Mouse (Mus musculus): ENCODE measurements around the gene 1190007I07Rik.
"Not testable (repeated sequence)": the region's sequence is repeated elsewhere in the genome, so short reads cannot be mapped to it uniquely, and the experiment has no call there.

Gene 1190007I07Rik

DNA sequence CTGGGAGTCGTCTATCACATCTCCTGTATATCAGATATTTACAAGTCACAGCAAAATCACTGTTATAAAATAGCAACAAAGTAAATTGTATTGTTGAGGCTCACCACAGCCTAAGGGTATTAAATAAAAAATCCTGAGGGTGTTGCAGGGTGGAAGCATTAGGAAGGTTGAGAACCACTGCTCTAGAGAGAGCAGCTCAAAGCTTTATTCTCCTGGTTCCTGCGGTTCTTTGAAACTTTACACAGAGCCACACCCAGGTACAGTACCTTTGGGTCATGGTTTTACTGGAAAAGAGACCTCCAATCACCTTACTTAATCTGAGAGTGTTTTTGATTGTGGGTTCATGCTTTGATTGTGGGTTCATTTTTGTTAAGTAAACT lies 515 bp upstream of the 1190007I07Rik start:
- not testable (repeated sequence) for DNase-seq

DNA sequence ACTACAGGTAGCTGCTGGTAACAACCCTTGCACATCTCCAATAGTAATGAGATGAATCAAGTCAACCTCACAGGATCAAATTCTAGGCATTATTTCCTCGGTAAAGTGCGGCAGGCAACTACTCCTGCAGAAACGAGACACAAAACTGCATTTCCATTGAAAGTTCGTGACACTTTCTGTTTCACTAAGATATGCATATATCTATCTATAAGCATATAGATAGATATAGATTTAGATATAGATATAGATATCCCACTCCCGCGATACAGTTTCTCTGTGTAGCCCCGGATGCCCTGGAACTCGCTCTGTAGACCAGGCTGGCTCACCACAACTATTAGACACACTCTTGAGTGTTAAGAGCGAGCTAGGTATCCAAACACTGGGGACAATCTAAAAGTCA lies 793 bp downstream of the 1190007I07Rik start:
- DNase-seq, result no peak

- not testable (repeated sequence) for DNase-seq
Observed at GRCm38 (mm10) chr10:82594421-82594820, 28.6 kb downstream of the 1190007I07Rik start.

GRCm38 (mm10) chr10:82589673-82590072 lies 33.4 kb downstream of the 1190007I07Rik start:
- not testable (repeated sequence) for DNase-seq

GRCm38 (mm10) chr10:82571091-82571490 lies 51.9 kb downstream of the 1190007I07Rik start:
- not testable (repeated sequence) for DNase-seq
